Mouse (Mus musculus) adrenal gland, postnatal 4 days (tissue): ENCODE results near the gene Slc9a5. TPM values are rescaled to one million over a fixed set of nuclear protein-coding genes. Genes with fewer than 3 reads are reported as not detected.
A peak's percentile ranks its signal among the peaks of the same experiment; 100 is the strongest.

Experiments used
- DNase-seq, 2 experiments: peaks; one replicate each; pipeline ENCODE4 v3.0.0; 2021 to 2022; ENCODE audit warnings: low spot score in 2 of 2, mixed read lengths in 2 of 2
- total RNA-seq, 2 experiments: library from RNA; stranded (reverse); gene quantifications; 2 replicates each; pipeline ENCODE4 v1.2.3; 2021

Slc9a5 gene
- total RNA-seq, 2 experiments from 2014 or later, result 5.5 to 5.8 TPM

- no peak for DNase-seq
Measured at GRCm38 (mm10) chr8:105325641-105326093, 23.0 kb upstream of the Slc9a5 start.

GRCm38 (mm10) chr8:105326141-105326672 lies 22.4 kb upstream of the Slc9a5 start, which contains the start of the genes Lrrc29 and Tmem208:
Gene Lrrc29, minus strand, starts transcription at chr8:105326278.
Gene Tmem208, plus strand, starts transcription at chr8:105326354.
- DNase-seq, result peak; percentile 83 to 96

- DNase-seq, result no peak
Measured at GRCm38 (mm10) chr8:105326968-105327367, 21.7 kb upstream of the Slc9a5 start.

- DNase-seq, result no peak
Measured at GRCm38 (mm10) chr8:105330325-105330724, 18.3 kb upstream of the Slc9a5 start.

- no peak for DNase-seq
Measured at GRCm38 (mm10) chr8:105331469-105331868, 17.2 kb upstream of the Slc9a5 start.

- no peak for DNase-seq
Measured at GRCm38 (mm10) chr8:105331931-105332330, 16.7 kb upstream of the Slc9a5 start.

- DNase-seq, result no peak
Measured at GRCm38 (mm10) chr8:105332523-105332922, 16.1 kb upstream of the Slc9a5 start.

GRCm38 (mm10) chr8:105336373-105337130 lies 12.1 kb upstream of the Slc9a5 start:
- DNase-seq, result no peak

GRCm38 (mm10) chr8:105338992-105339391 lies 9.7 kb upstream of the Slc9a5 start:
- no peak for DNase-seq

GRCm38 (mm10) chr8:105339886-105340635 lies 8.6 kb upstream of the Slc9a5 start:
- DNase-seq, result no peak

GRCm38 (mm10) chr8:105341399-105341798 lies 7.2 kb upstream of the Slc9a5 start:
- no peak for DNase-seq

- no peak for DNase-seq
Measured at GRCm38 (mm10) chr8:105342768-105343167, 5.9 kb upstream of the Slc9a5 start.

- DNase-seq, result no peak
Measured at GRCm38 (mm10) chr8:105343791-105344574, 4.7 kb upstream of the Slc9a5 start.

- no peak for DNase-seq
Measured at GRCm38 (mm10) chr8:105345061-105345975, 3.3 kb upstream of the Slc9a5 start.

- no peak for DNase-seq
Measured at GRCm38 (mm10) chr8:105346611-105347427, 1.8 kb upstream of the Slc9a5 start.

GRCm38 (mm10) chr8:105347428-105348221 lies 1.0 kb upstream of the Slc9a5 start, which contains the start of gene Fhod1:
Gene Fhod1, minus strand, starts transcription at chr8:105347953.
- peak; percentile 79 to 88 for DNase-seq

- DNase-seq, result no peak
Measured at GRCm38 (mm10) chr8:105349096-105349771, 591 bp downstream of the Slc9a5 start.

GRCm38 (mm10) chr8:105350186-105350585 lies 1.5 kb downstream of the Slc9a5 start:
- DNase-seq, result no peak
